Comparison of ENCODE assay signal across 10 mouse cellular contexts in the genomic region with DNA sequence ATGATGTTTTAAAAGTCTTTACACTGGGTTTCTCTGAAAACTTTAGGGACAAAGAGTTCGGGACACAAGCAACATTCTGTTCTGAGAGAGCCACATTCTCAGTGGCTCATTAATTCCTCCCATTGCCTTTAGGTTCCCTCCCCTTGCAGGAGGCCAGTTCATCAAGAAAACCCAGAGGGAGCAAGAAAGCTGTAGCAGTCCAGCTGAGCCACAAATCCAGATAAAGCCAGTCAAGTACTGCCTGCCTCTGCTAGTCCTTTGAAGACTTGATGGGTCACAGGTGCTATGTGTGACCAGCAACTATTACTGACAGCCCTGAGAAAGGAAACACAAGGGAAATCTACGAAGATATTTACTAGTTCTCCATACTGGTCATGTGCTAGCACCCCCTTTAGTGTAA.
DNase-seq lines count a peak whose midpoint lies in the region; ATAC-seq lines count a peak whose summit lies in the region.
"Had no signal": no experiment of that assay in that cellular context is flagged by ENCODE, and none has a peak within 500 bp of the region (broad histone marks: within the 10 kb centered on the region; RNA-seq: fewer than 3 reads in every experiment).

No protein-coding gene starts in this region.

- no peaks in the 10 kb centered on the region for H3K9me3 ChIP-seq in hindbrain, embryonic 16.5 days (ENCODE audit: control insufficient read depth, low read length)
- no peaks in the 10 kb centered on the region for H3K9me3 ChIP-seq in midbrain, embryonic 12.5 days

- no peak overlapping the region for H3K4me2 ChIP-seq in hindbrain, embryonic 16.5 days (ENCODE audit: low read length)
- H3K4me2 ChIP-seq in midbrain, embryonic 12.5 days (replicated peaks), result no peak overlapping the region

- 33% methylated on average over 2 of the region's 2 CpGs for WGBS in hindbrain, embryonic 16.5 days
- 31% methylated on average over 2 of the region's 2 CpGs for WGBS in midbrain, embryonic 12.5 days

- ATAC-seq in hindbrain, embryonic 16.5 days, result peak; percentile 44; the same call in 1 of the 2 replicates
- peak; percentile 87 for ATAC-seq in midbrain, embryonic 12.5 days (ENCODE audit: low FRiP score, low read depth)
- ATAC-seq in monocyte, adult 5-6 weeks (replicated peaks; ENCODE audit: insufficient number of reproducible peaks, low FRiP score, low TSS enrichment, poor library complexity, severe bottlenecking), result no peak

- H3K4me3 ChIP-seq in hindbrain, embryonic 16.5 days (ENCODE audit: low read length), result no peak overlapping the region
- no peak overlapping the region for H3K4me3 ChIP-seq in midbrain, embryonic 12.5 days

- H3K4me1 ChIP-seq in hindbrain, embryonic 16.5 days (ENCODE audit: control insufficient read depth, insufficient read depth, low read depth, low read length), result peaks cover 16% of the 10 kb centered on the region
- H3K4me1 ChIP-seq in midbrain, embryonic 12.5 days, result peaks cover 12% of the 10 kb centered on the region

- peak; percentile 24 for DNase-seq in gastrocnemius, adult 18-20 months (ENCODE audit: low spot score)
- no peak for DNase-seq in gastrocnemius, postnatal 4 days (ENCODE audit: low spot score in 2 of 2)
- DNase-seq in embryo, embryonic 11 days, result peak; percentile 37
- no peak for DNase-seq in adrenal gland, adult 2 months
- DNase-seq in lung, postnatal 4 days, result no peak
- DNase-seq: cerebellum, adult 11-12 months; left cerebral cortex, postnatal 4 days had no signal

- H3K36me3 ChIP-seq in hindbrain, embryonic 16.5 days (ENCODE audit: control insufficient read depth, insufficient read depth, low read length), result no peaks in the 10 kb centered on the region
- H3K36me3 ChIP-seq in midbrain, embryonic 12.5 days, result no peaks in the 10 kb centered on the region

- no peak overlapping the region for H3K9ac ChIP-seq in hindbrain, embryonic 16.5 days (ENCODE audit: low read depth, low read length)
- no peak overlapping the region for H3K9ac ChIP-seq in midbrain, embryonic 12.5 days (replicated peaks)

- H3K27ac ChIP-seq in hindbrain, embryonic 16.5 days (ENCODE audit: low read depth, low read length), result no peak overlapping the region
- no peak overlapping the region for H3K27ac ChIP-seq in midbrain, embryonic 12.5 days (replicated peaks)

- H3K27me3 ChIP-seq in hindbrain, embryonic 16.5 days (replicated peaks; ENCODE audit: control insufficient read depth, insufficient read depth, low read length), result no peaks in the 10 kb centered on the region
- H3K27me3 ChIP-seq in midbrain, embryonic 12.5 days, result no peaks in the 10 kb centered on the region

Comparison
In these comparisons a context has a peak if more than half of its experiments do, and no peak if none do; other contexts are left out.
1. DNase-seq: peak in gastrocnemius, adult 18-20 months (single experiment) and embryo, embryonic 11 days (single experiment); none in gastrocnemius, postnatal 4 days (0 of 2), adrenal gland, adult 2 months (single experiment) and lung, postnatal 4 days (0 of 2).